Mouse (Mus musculus) frontal cortex, postnatal 10 days (tissue): ENCODE data around the gene Smim8.
"Not testable (repeated sequence)": the region's sequence is repeated elsewhere in the genome, so short reads cannot be mapped to it uniquely, and the experiment has no call there.

Experiments
- DNase-seq, 2 experiments: peaks; one replicate each; pipeline ENCODE4 v3.0.0; 2022; ENCODE audit warnings: low spot score in 2 of 2, mixed read lengths in 1 of 2

Gene Smim8

DNA sequence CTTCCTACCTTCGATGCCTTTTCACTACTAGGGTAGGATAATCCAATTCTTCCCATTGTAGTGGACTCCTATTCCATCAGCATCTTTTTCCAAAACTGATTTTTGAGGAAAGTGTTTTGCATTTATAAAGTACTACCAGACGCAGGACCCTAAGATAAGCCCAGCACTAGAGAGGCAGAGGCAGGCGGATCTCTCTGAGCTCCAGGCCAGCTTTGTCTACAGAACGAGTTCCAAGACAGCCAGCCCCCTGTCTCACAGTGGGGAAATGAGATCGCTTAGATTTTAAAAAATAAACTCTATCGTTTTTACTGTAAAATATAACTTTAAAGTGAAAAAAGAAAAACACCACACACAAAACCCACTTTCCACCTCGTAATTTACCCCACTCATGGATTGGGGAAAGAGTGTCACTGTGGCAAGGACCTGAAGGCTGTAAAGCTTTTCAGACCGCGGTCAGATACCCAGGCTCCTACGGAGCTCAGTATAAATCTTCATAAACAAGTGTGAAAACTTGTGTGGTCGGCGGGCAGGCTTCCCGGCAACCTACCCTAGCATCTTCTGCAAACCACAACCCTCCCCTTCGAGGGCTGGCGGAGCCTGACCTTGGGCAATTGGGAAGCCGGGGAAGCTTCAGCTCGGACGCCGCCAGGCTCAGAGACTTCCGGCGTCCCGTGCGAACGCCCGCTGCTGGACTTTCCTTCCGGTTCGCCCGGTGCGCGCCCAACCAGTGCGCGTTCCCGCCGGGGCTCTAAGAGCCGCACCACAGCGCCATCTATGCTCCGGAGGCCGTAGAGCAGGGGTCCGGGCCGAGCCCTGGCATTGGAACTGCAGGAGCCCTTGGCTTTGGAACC is at the start of gene Smim8:
Smim8 (minus strand) TSS at position 747 of the 851 bp plus-strand sequence.
- DNase-seq: peak; percentile 69 to 86

DNA sequence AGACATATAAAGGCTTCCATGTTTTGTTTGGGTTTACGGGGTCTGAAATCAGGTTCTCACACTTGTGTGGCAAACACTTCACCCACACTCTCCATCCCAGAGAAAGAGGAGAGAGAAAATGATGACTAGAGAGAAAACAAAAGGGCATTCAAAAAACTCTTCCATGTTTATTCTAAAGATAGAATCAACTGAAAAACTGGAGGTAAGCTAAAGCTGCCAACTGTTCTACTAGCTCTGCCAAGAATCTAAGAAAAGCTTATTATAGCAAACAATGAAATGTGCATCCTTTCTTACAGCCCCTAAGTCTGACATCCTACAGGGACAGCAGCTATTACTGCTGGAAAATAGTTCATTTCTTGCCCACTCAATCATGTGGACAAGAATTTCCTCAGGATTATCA is 45.7 kb upstream of the Smim8 start:
- no peak for DNase-seq

DNA sequence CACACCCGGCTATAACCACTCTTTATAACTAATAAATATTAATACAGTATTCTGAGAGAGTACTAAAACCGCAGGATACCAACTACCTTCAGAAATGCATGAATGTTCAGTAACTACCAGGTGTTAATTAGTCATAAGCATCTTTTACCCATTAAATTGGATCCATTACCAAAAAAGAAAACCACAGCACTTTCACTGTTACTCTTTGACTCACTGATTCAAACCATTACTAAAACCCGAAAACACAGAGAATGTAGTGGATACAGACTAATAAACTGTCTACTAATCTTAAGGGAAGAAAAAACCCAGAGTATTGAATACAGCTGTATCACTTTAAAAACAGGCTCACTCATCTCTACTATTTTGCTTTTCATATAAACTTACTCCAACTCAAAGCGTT is 41.7 kb upstream of the Smim8 start:
- no peak for DNase-seq

DNA sequence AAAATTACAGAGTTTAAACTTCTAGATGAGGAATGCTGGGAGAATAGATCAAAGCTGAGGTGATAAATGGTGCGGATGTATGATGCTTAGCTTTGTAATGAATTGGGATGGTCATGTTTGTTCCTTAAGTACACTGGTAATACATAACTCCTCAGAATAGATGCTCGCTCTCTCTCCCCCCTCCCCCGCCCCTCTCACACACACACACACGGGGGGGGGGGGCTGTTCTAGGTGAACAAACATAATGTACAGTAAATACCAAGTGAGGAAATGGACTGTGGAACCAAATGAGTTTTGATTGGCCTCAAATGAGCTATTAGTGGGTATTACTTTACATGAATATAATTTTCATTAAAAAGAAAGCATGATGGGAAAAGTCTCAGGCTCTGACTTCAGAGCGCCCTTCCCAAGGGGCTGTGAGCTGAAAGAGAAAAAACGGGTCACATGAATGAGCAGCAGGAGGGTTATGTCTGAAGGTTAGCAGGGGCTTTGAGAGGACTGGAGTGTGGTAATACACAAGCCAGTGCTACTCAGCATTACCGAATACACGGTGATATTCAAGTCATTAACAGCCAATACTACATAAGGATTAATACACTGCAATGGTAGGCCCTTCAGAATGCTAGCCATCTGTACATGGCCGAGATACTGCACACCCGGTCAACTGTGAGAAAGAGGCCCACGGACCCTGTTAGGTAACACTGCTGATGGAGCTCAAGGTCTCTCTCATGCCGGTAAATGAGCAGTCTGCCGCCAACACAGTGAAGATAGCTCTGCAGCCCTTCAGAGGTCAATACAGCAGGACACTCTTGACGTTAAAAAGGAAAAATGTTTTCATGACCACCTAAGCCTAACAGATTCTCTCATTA is 23.2 kb upstream of the Smim8 start:
- DNase-seq: no peak

DNA sequence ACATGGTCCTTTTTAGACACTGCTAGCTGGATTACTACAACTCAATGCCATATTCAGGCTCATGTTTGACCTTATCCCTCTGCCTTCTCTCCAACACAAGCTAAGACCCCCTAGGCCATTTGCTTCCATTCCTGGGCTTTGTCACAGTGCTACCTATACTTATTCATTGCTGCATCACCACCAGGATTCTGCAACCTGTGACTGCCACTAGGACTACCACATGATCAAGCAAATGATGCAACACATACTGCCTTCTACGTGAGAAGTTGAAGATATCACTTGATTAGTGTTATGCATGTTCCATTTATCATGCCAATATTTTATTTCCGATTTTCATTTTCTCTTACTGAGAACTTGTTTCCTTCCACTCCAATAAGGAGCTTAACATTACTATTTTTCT is 19.8 kb upstream of the Smim8 start:
- no peak for DNase-seq

DNA sequence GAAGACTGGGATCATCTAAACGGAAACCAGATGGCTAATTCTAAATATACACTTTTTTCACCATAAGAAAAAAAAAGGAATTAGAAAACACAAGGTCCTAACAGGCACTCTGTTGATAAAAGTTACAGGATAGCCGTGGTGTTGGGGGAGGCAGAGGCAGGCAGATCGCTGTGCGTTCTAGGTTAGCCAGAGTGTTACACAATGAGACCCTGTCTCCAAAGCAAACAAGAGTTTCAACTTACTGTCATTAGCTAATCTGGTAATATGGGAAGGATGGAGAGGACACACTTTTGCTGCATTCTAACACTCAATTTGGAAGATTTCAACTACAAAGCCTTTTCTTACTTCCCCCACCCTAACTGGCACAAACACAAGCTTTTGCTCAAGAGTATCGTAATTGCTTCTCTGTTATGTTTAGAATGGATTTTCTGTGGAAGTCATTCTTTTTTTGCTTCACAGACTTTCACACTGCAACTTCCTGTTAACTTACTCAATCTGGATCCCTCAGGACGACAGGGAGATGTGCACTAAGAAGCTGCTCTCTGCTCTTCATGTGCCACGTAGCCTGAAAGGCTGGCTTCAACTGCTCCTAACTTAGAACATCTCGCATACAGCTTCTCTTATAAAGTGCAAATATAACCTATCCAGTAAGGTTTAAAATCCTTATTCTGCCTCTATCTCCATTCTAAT is 19.2 kb upstream of the Smim8 start:
- no peak for DNase-seq

DNA sequence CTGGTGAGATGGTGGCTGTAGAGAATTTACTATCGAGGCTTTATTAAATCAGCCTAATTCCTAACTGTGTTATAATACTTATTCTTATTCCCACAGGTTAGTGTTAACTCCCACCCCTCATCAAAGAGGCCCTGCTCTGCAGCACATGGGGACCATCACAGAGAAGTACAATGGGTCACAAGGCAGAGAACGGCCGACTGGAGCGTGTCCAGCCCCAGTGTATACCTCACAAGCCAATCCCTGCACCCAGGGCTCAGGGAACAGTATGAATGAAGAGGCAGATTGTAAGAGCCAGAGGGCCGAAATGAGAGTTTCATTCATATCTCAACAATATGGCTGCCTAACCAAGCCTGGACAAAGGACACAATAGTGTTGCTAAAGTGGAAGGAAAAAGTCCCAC is 18.1 kb upstream of the Smim8 start:
- DNase-seq: no peak

DNA sequence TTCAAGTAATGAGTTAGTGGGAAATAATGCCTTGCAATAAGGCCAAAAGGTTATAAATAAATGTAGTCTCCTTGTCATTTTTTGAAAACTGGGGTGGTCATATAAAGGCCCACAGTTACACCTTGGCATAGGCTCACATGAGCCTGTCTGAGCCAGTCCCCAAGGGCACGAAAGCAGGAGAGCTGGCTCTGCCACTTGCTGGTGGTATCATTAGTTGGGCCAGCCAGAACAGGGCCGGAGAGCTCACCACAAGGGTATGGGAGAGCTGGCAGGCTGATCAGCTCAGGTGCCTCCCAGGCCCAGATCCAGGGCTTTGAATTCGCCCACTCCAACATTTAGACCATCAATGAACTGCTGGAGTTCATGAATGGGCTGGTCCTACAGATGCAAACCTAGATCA is 8.3 kb upstream of the Smim8 start:
- no peak for DNase-seq

DNA sequence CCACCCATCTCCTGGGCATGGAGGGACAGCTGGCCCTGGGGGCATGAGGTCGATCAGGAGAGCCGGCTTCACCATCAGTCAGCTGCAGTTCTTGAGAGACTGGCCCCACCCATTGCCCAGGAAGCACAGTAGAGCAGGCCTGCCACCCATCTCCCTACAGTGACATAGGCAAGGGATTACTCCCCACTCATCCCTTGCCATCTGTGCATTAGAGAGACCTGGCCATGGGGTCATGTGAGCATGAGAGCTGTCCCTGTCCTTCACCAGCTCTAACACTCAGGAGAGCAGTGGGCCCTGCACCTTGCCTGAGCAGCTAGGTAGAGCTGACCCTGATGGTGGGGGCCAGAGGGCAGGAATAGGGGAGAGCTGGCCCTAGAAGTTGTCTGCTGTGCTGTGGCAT is 7.4 kb upstream of the Smim8 start:
- DNase-seq: no peak

DNA sequence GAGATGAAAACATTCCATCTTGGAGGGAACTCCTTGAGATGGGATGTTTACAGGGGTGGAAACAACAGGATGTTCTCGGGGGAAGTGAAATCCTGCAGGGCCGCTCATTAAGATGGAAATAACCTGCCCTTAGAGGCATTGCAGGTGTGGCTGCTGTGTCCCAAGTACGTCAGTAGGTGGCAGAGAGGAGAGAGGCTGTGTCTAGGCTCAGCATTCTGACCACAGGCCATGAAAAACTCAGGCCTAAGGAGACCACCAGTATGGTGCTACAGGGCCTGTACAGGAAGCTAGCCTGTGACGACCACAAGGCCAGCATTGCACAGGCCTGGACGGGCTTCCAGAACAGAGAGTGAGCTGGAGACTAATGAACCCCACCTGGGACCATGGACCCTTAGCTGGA is 6.6 kb upstream of the Smim8 start:
- no peak for DNase-seq

DNA sequence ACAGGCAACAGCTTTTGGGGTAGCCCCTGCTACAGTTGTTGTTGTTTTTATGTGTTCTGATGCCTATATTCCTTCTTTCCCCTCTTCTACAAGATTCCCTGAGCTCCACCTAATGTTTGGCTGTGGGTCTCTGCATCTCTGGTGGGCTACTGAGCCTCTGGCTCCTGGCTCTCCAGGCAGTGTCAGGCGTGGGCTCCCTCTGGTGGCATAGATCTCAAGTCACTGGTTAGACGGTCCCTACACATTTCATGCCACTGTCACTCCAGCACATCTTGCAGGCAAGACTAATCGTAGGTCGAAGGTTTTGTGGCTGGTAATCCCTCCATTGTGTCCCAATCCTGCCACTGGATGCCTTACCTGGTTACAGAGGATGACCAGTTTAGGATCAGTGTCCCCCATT is 4.5 kb upstream of the Smim8 start:
- DNase-seq: no peak

DNA sequence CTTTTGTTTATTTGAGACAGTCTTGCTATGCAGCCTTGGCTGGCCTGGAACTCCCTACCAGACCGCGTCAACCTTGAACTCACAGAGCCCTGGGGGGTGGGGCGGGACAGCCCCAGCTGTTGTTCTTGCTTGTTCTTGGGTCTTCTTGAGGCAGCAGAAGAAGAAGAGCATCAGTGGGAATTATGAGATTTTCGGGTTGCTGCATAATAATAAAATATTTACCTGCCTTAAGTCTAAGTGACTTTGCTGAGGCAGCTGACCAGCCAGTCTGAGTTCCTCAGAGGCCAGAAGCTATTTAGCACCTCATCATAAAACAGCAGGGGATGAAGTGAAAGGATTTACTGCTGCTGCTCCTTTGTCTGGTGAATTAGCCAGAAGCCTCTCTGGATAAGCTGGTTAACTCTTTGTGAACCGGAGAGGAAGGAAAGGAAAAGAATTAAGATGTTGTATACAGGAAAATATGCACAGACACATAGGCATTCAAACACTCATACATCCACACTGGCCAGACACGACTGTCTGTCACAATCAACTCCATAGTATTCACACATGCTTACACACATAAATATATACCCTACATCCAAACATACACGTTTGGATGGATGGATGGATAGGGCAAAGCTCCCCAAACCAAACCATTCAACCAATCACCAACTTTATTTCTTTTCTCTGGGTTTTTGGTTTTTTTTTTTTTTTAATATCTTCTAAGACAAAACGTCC is 6.4 kb downstream of the Smim8 start:
- DNase-seq: no peak

DNA sequence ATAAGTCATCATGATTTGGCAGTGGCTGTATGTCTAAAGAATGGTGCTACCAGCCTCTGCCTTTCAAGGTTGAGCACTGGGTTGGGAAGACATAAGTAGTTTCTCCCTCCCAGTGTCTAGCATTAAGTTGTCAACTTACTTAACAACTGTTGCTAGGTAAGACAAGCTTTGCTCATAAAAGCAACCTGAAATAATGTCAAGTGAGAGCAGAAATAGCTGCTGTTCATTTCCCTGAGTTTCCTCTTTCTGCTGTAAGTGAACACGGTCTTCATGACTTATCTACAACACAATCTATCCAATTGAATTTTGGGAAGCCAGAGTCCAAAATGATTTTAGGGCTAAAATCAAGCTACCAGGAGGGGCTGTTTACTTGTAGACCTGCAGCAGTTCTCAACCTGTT is 22.1 kb downstream of the Smim8 start, which contains the start of gene Gm136:
Gm136 (minus strand) TSS at position 101 of the 400 bp plus-strand sequence.
- no peak for DNase-seq

DNA sequence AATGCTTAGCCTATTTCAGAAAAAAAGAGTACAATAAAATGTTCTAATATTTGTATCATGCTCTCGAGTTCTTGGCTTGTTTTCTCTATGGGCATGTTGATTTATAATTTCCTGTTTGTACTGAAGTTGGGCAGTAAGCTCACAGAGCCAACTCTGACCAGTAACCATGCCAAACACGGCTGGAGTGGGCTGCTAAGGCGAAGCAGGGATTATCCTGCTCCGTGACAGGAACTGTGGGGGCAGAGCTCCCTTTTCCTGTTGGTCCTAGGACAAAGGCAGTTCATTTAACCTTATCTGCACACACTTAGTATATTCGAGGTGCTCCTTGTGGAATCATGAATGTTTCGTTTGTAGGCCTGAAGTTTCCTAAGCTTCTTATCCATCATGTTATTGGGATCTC is 29.0 kb downstream of the Smim8 start:
- no peak for DNase-seq

DNA sequence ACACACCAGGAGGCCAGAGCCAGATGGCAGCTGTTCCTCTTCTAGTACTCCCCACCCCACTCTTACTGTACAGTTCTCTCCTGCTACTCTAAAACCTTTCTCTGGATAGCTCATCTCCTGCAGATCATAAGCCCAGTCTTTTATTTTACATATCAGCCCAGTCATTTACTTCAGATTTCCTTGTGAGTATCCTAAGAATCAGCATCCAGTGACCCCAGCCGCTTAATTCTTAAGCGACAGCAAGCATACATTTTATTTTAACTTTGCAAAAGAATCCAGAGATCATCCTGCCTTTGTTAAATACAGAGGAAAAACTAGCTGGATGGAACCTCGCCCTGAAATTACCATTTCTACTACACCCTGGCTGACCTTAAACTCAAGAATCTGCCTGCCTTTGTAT is 43.8 kb downstream of the Smim8 start:
- DNase-seq: no peak

DNA sequence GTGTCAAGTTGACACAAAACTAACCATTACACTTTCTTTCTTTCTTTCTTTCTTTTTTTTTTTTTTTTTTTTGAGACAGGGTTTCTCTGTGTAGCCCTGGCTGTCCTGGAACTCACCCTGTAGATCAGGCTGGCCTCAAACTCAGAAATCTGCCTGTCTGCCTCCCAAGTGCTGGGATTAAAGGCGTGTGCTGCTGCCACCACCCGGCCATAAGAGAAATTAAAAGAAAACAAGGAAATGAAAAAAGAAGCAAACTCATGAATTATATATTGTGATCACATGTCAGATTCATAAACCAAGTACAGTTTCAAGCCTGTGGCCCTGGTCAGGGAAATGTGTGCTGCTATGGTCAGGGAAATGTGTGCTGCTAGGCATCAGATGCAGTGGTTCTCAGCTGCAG is 44.8 kb downstream of the Smim8 start:
- not testable (repeated sequence) for DNase-seq

DNA sequence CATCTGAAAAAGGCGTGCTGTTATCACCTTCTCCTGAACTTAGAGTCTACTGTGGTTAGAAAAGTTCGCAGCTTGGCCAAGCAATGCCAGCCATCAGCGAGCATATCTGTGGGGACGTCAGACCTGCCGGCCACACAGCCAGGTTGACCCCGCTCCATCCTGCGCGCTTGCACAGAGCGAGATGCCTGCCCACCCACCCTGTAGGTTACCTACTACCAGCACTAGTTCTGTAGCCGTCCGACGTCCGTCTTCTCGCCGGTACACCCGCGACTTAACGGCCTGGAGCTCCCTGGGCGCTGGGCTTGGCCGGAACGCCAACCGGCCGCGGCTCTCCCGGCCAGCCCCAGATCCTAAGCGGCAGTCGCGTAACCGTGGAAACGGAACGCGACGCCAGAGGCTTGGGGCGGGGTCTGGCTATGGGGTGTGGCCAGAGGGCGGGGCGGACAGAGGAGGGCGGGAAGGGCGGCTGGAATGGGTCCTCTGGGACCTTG is 48.3 kb downstream of the Smim8 start, which contains the start of gene Cfap206:
Cfap206 (minus strand) TSS at position 356 of the 491 bp plus-strand sequence.
- peak in 1 of 2 experiments; percentile 28 for DNase-seq

DNA sequence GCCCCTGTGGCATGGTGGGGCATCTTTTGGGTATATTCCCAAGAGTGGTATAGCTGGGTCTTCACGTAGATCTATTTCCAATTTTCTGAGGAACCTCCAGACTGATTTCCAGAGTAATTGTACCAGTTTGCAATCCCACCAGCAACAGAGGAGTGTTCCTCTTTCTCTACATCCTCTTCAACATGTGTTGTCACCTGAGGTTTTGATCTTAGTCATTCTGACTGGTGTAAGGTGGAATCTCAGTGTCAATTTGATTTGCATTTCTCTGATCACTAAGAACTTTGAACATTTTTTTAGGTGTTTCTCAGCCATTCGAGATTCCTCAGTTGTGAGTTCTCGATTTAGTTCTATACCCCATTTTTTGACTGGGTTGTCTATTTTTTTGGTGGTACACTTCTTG is 52.5 kb downstream of the Smim8 start:
- not testable (repeated sequence) for DNase-seq

DNA sequence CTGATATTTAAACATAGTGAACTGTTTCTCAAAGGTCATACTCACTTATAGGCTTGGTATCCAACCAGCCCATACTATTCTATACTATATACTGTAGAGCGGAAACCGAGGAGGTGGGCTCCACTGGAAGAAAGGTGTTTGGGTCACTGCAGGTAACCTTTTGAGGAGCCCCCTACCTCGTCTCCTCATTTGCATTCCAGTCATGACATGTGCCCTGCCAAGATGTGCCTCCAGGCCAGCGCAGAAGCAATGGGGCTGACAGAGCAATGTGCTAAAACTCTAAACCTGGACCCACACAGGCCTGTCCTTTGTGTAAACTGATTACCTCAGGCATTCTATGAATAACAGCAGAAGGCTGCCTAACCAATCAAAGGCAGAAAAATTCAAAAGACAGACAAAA is 53.9 kb downstream of the Smim8 start:
- no peak for DNase-seq

DNA sequence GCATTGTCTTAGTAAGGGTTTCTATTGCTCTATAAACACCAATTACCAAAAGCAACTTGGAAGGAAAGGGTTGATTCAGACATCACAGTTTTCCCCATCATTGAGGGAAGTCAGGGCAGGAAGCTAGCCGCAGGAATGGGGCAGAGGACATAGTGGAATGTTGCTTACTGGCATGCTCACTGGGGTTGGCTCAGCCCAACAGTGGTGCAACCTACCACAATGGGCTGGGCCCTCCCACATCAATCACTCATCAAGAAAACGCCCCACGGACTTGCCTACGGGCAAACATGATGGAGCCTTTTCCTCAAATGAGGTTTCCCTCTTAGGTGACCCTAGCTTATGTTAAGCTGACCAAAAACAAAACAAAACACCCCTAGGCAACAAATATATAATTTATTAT is 55.0 kb downstream of the Smim8 start:
- DNase-seq: no peak
